Mouse (Mus musculus) B cell, adult 2 months (primary cell): ENCODE data around the gene Slc39a5.

ENCODE experiments used
- DNase-seq, 2 experiments: peaks; one replicate each; pipeline ENCODE4 v3.0.0; 2022

Gene Slc39a5

DNA sequence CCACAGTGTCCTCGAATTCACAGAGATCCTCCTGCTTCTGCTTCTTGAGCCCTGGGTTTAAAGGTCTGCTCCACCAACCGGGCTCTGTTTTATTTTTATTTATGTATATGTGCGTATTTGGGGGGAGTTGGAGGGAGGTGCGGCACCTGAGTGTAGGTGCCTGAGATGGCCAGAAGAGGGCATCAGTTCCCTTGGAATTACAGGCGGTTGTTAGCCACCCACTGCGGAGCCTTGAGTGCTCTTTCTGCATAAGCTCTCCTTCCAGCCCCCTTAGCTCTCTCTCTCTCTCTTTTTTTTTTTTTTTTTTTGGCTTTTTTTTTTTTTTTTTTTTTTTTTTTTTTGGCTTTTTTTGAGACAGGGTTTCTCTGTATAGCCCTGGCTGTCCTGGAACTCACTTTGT lies 26.6 kb downstream of the Slc39a5 start:
- peak; percentile 42 to 47 for DNase-seq

DNA sequence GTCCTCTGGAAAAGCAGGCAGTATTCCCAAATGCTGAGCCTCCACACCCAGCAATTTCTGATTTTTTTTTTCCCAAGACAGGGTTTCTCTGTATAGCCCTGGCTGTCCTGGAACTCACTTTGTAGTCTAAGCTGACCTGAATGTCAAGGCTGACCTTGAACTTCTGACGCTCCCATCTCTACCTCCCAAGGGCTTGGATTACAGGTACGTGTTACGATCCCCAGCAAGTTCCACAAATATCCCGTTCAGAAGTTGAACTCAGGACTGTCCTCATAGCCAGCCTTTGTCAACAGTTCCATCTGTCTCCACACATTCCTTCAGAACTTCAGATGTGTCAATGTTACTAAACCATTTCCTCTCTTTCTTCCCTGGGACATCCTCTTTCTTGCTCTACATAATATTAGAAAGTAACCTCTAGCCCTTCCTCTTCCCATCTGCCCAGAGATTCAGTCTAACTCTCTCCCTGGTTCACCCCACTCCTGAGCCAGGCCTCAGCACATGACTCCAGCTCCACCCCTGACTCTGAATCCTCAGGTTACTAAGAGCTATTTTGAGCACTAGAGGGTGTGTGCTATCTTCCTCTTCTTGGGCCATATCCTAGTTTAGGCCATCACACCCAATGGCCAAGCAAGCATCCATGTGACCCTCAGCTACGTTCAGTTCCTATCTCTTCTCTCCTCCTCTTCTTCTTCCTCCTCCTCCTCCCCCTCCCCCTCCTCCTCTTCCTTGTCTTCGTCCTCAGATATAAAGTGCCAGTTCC lies 27.9 kb downstream of the Slc39a5 start:
- DNase-seq, result no peak

DNA sequence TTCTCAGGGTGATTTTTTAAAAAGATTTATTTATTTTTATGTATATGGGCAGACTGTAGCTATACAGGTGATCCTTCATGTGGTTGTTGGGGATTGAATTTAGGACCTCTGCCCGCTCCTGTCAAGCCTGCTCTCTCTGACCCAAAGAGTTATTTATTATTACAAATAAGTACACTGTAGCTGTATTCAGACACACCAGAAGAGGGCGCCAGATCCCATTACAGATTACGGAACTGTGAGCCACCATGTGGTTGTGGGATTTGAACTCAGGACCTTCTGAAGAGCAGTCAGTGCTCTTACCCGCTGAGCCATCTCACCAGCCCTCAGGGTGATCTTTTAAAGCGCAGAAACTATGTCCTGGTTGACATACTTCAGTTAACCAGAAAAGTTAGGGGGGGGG lies 28.9 kb downstream of the Slc39a5 start:
- DNase-seq, result peak; percentile 15 to 23

DNA sequence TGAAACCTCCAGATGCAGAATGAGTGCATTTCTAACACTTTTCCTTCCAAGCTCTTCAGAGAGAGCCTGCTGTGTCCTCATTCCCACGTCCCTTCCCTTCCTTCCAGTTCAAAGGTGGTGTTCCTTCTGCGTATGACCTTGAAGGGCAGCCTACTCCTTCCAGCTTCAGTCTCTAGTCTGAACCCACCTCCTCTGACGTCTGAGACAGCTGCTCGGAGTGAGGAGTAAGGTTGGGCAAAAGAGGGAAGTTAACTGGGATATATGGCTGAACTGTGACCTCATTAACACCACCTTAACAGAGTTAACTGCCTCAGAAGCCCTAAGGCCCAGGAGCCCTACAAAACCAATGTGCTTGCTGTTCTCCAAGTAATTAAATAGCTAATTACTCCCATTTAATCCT lies 30.4 kb downstream of the Slc39a5 start:
- no peak for DNase-seq

DNA sequence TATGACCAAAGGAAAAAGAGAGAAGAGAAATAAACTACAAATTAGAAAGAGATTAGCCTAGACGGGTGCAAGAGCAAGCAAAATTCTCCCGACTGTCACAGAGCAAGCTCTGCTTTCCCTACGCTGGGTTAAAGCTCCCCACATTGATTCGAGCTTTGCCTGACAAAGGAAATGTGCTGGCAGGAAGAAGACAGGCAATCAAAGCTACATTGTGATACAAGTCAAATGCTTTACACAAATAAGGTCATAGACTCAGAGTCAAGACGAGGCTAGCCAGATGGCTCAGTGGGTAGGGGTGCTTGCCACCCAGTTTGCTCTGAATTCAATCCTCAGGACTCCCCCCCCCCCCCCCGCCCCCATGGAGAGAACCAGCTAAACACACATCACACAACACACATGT lies 31.0 kb downstream of the Slc39a5 start:
- no peak for DNase-seq

DNA sequence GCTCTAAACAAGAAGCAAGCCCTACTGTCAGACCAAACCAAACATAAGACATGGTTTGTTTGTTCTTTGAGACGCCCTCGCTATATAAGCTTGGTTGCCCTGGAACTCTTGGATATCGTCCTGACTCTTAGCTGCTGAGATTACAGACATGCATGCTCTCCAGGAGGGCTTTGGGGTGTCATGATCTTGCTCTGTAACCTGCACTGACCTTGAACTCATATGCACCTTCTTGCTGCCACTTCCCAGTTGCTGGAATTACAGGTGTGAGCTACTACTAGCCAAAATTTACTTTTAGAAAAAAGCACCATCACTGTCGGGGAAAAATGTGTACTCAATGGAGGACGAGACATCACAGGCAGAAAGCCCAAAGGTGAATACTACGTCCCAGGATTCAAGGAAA lies 31.4 kb downstream of the Slc39a5 start:
- DNase-seq, result no peak

DNA sequence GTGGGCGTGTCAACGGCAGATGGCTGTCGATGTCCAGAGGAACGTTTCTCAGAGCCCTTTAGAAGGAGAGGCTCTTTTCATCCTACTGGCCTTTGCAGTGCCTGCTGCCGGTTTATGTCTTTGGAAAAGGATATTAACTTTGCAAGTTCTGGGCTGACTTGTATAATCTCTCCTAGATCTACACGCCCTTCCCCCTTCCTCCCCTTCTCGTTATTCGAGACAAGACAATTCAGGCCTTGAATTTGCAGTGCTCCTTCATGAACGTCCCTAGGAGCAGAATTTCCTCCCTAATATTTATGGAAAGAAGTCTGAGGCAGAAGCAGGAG lies 31.8 kb downstream of the Slc39a5 start:
- DNase-seq, result no peak

DNA sequence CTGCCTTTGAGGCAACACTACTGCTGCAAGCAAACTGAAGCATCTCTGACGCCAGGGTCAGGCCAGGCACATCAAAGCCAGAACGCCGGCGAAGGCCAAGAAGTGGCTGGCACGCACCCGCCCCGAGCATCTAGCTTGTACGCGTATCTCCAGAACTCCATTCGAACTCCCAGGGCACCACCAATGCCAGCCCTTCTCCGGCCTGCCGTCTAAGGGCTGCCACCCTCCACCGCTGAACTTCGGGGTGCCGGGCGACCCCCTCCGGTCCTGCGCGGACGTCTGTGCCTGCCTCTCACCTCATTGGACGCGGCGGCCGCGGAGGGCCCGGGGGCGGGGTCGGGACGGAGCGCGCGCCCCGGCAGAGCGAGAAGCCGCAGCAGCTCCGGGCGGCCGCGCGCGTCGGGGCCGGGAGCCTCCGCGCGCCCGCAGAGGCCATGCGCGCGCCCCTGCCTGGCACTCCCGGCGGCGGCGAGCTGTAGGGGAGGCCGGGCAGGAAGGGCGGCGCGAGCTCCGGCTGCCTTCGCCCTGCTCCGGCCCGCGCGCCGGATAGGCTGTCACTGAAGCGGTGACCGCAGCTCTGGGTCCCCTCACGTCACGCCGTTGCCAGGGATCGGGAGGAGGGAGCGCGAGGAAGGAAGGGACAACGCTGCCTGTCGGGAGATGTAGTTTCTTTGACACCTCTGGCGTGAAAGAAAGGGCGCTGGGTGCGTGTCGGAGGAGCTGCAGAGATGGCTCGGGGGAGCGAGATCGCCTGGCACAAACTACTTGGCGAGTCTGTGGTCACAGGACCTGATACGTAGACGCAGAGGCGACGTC lies 32.4 kb downstream of the Slc39a5 start, which contains the start of gene Coq10a:
TSS of gene Coq10a (minus strand) at position 596 of the 816 bp plus-strand sequence.
- peak; percentile 90 to 91 for DNase-seq

DNA sequence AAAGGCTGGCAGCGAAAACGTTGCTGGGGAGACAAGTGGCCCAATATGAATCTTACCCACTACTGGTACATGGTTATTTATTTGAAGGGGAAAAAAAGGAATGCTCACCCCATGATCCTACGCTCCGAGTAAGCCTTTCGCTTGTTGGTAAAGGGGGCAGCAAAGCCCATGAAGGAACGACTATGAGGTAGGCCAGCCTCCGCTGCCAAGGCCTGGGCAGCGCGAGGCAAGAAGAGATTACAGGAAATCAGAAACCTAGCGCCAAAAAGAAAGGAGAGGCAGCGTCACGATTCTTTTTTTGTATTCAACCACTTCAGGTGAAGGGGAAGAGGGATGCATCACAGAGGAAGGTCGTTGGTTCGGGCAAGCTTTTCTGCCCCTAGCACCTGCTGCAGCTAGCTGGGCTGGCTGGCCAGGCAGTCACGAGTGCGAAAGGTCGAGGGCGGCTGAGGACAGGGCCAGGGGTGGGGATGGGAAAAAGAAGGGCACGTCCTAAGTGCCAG lies 33.1 kb downstream of the Slc39a5 start:
- DNase-seq, result no peak

DNA sequence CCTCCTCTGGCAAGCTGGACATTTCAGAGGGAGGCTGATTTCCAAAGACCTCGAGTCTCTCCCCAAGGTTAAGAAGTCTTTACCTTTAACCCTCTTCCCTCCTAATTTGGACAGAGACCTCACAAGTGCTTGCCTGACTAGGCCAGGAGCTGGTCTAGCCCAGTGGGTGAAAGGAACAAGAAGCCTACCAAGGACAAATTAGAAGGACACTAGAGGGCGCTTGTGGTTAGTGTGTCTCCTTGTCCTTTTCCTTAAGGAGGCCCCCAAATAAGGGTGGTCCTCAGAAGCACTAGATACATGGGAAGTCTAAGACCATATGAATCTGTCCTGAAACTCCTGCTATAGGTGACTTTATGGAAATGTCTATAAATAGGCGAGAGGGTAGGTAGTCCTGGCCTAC lies 38.5 kb downstream of the Slc39a5 start:
- peak; percentile 21 to 26 for DNase-seq

DNA sequence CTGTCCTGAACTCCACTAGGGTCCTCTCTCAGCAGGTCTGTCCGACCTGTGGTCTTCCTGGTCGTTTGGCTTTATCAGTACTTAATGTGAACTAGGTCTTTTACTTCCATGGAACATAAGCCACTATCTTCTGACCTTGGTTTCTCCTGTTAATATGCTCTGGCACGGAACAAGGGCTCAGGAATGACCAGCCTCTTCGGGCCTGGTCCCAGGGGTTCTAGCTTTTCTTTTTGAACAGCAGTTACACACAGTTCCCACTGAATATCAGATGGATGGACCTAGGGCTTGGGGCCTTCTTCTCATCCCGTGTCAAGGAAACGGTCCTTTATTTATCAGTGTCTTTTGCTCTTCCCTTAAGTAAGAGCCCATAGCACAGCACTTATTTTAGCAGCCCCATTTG lies 39.2 kb downstream of the Slc39a5 start:
- DNase-seq, result no peak

DNA sequence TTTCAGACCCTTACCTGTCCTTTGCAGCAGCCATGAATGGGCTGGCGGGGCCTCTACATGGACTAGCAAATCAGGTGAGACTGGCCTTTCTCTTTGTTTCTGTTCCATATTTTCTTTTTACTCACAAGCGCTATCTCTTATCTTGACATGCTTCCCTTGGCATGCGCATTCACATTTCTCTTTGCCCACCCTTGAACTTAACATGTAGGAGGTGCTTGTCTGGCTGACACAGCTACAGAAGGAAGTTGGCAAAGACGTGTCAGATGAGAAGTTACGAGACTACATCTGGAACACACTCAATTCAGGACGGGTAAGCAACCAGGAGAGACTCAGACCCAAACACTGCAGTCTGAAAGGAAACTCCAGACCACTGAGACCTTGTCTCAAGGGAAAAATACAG lies 41.8 kb downstream of the Slc39a5 start:
- no peak for DNase-seq

DNA sequence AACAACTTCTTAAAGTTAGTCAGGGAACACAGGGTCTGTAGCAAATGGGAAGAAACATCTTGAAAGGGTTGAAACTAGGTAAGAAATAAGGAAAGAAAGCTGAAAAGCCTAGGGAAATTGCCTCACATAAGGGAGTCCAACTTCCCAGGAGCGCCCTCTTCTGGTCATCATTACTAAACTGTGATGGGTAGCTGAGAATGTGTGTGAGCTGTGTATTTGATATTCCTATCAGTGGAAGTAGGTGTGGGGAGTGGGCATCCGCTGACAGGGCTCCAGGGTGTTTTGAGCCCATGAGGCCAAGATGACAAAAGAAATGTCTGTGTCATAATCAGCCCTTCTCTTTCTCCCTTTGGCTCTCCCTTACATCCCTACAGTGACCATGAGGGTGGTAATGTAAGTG lies 42.2 kb downstream of the Slc39a5 start:
- DNase-seq, result peak; percentile 73 to 75

DNA sequence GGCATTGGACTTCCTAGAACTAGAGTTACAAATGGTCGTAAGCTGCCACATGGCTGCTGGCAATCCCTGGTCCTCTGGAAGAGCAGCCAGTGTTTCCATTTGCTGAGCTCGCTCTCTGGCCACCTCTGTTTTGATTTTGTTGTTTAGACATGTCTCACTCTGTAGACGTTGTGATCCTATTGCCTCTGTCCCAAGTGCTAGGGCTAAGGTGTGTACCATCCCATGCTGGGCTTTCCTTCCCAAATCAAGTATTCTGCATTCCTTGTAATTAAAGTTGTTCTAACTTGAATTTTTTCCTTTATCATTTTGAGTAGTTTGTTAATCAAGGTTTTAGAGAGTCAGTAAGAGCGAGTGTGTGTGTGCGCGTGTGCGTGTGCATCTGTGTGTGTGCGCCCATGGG lies 53.5 kb downstream of the Slc39a5 start:
- no peak for DNase-seq
